Mouse (Mus musculus): ENCODE results near the gene Gm45062. TPM values are rescaled to one million over a fixed set of nuclear protein-coding genes. Genes with fewer than 3 reads are reported as not detected.
"Not testable (repeated sequence)": the region's sequence is repeated elsewhere in the genome, so short reads cannot be mapped to it uniquely, and the experiment has no call there.

Gm45062 gene
- polyA plus RNA-seq, 1 experiment from 2014 or later: 10.9 TPM

GRCm38 (mm10) chr6:8509961-8510863 is 251.0 kb downstream of the Gm45062 start:
- peak; percentile 24; the same call in 1 of the 2 replicates for ATAC-seq (replicated peaks)
- 0% methylated on average over 60 of the region's 73 CpGs for WGBS
- H3K27ac ChIP-seq: peak overlapping the region; percentile 99
- peaks cover 31% of the 10 kb centered on the region for H3K4me1 ChIP-seq
- no peaks in the 10 kb centered on the region for H3K9me3 ChIP-seq
- no peaks in the 10 kb centered on the region for H3K27me3 ChIP-seq (replicated peaks)
- peak overlapping the region; percentile 91 for H3K4me3 ChIP-seq
- no peaks in the 10 kb centered on the region for H3K36me3 ChIP-seq (replicated peaks)
- peak overlapping the region; percentile 80 for H3K4me2 ChIP-seq
- H3K9ac ChIP-seq: peak overlapping the region; percentile 92

GRCm38 (mm10) chr6:8510864-8511428 is 251.7 kb downstream of the Gm45062 start:
- ATAC-seq (replicated peaks): no peak
- WGBS: 2% methylated on average over 7 of the region's 7 CpGs

GRCm38 (mm10) chr6:8511447-8511846 is 252.2 kb downstream of the Gm45062 start:
- peaks cover 31% of the 10 kb centered on the region for H3K4me1 ChIP-seq
- no peaks in the 10 kb centered on the region for H3K36me3 ChIP-seq (replicated peaks)
- H3K4me2 ChIP-seq: peak overlapping the region; percentile 80
- H3K9me3 ChIP-seq: no peaks in the 10 kb centered on the region
- H3K4me3 ChIP-seq: peak overlapping the region; percentile 91
- ATAC-seq (replicated peaks): no peak
- peak overlapping the region; percentile 99 for H3K27ac ChIP-seq
- 8% methylated on average over 3 of the region's 3 CpGs for WGBS
- peak overlapping the region; percentile 92 for H3K9ac ChIP-seq
- H3K27me3 ChIP-seq (replicated peaks): no peaks in the 10 kb centered on the region

More at GRCm38 (mm10) chr6:8510864-8511428, 251.7 kb downstream of the Gm45062 start:
- Histone ChIP-seq H3K27me3 (replicated peaks) (no peaks in the 10 kb centered on the region), H3K9me3 (no peaks in the 10 kb centered on the region), H3K36me3 (replicated peaks) (no peaks in the 10 kb centered on the region), H3K4me1 (peaks cover 31% of the 10 kb centered on the region), H3K4me3 (peak overlapping the region; percentile 91), H3K4me2 (peak overlapping the region; percentile 80), H3K27ac (peak overlapping the region; percentile 99), H3K9ac (peak overlapping the region; percentile 92)

GRCm38 (mm10) chr6:8512416-8512815 is 253.2 kb downstream of the Gm45062 start:
- Histone ChIP-seq H3K4me2 (peak overlapping the region; percentile 80), H3K9me3 (no peaks in the 10 kb centered on the region), H3K4me1 (peaks cover 31% of the 10 kb centered on the region), H3K36me3 (replicated peaks) (no peaks in the 10 kb centered on the region), H3K27me3 (replicated peaks) (no peaks in the 10 kb centered on the region), H3K9ac (peak overlapping the region; percentile 92), H3K4me3 (peak overlapping the region; percentile 91), H3K27ac (peak overlapping the region; percentile 51)
- WGBS: 5% methylated on average over 8 of the region's 8 CpGs
- ATAC-seq (replicated peaks): no peak

- no peaks in the 10 kb centered on the region for H3K27me3 ChIP-seq (replicated peaks)
- H3K4me3 ChIP-seq: no peak overlapping the region
- WGBS: 76% methylated on average over 3 of the region's 3 CpGs
- H3K4me2 ChIP-seq: no peak overlapping the region
- H3K36me3 ChIP-seq (replicated peaks): no peaks in the 10 kb centered on the region
- no peaks in the 10 kb centered on the region for H3K9me3 ChIP-seq
- no peak for ATAC-seq (replicated peaks)
- H3K27ac ChIP-seq: no peak overlapping the region
- H3K9ac ChIP-seq: no peak overlapping the region
- H3K4me1 ChIP-seq: no peaks in the 10 kb centered on the region
Observed at GRCm38 (mm10) chr6:8519687-8520086, 260.4 kb downstream of the Gm45062 start.

- no peaks in the 10 kb centered on the region for H3K9me3 ChIP-seq
- no peak overlapping the region for H3K9ac ChIP-seq
- H3K27ac ChIP-seq: no peak overlapping the region
- no peak overlapping the region for H3K4me3 ChIP-seq
- H3K4me2 ChIP-seq: no peak overlapping the region
- no peaks in the 10 kb centered on the region for H3K4me1 ChIP-seq
- no peaks in the 10 kb centered on the region for H3K36me3 ChIP-seq (replicated peaks)
- H3K27me3 ChIP-seq (replicated peaks): no peaks in the 10 kb centered on the region
- ATAC-seq (replicated peaks): no peak
- 95% methylated on average over 4 of the region's 4 CpGs for WGBS
Observed at GRCm38 (mm10) chr6:8521231-8521630, 262.0 kb downstream of the Gm45062 start.

- H3K4me2 ChIP-seq: no peak overlapping the region
- ATAC-seq (replicated peaks): no peak
- no peak overlapping the region for H3K9ac ChIP-seq
- H3K4me1 ChIP-seq: no peaks in the 10 kb centered on the region
- no peak overlapping the region for H3K4me3 ChIP-seq
- no peaks in the 10 kb centered on the region for H3K9me3 ChIP-seq
- no peak overlapping the region for H3K27ac ChIP-seq
- no peaks in the 10 kb centered on the region for H3K27me3 ChIP-seq (replicated peaks)
- no peaks in the 10 kb centered on the region for H3K36me3 ChIP-seq (replicated peaks)
- 94% methylated on average over 5 of the region's 5 CpGs for WGBS
Observed at GRCm38 (mm10) chr6:8524717-8525116, 265.5 kb downstream of the Gm45062 start.

- Histone ChIP-seq H3K9ac (no peak overlapping the region), H3K27me3 (replicated peaks) (no peaks in the 10 kb centered on the region), H3K27ac (no peak overlapping the region), H3K9me3 (no peaks in the 10 kb centered on the region), H3K36me3 (replicated peaks) (no peaks in the 10 kb centered on the region), H3K4me3 (no peak overlapping the region), H3K4me2 (no peak overlapping the region), H3K4me1 (no peaks in the 10 kb centered on the region)
- 90% methylated on average over 4 of the region's 4 CpGs for WGBS
- no peak for ATAC-seq (replicated peaks)
Observed at GRCm38 (mm10) chr6:8531104-8531894, 272.0 kb downstream of the Gm45062 start.

GRCm38 (mm10) chr6:8536944-8537343 is 277.7 kb downstream of the Gm45062 start:
- no peak for ATAC-seq (replicated peaks)
- H3K36me3 ChIP-seq (replicated peaks): no peaks in the 10 kb centered on the region
- WGBS: 72% methylated on average over 2 of the region's 2 CpGs
- no peak overlapping the region for H3K4me2 ChIP-seq
- no peak overlapping the region for H3K4me3 ChIP-seq
- no peaks in the 10 kb centered on the region for H3K4me1 ChIP-seq
- H3K9me3 ChIP-seq: no peaks in the 10 kb centered on the region
- no peak overlapping the region for H3K27ac ChIP-seq
- H3K9ac ChIP-seq: no peak overlapping the region
- H3K27me3 ChIP-seq (replicated peaks): no peaks in the 10 kb centered on the region

- H3K4me2 ChIP-seq; H3K9ac ChIP-seq; H3K27ac ChIP-seq; H3K9me3 ChIP-seq; H3K4me1 ChIP-seq; H3K36me3 ChIP-seq (replicated peaks); H3K4me3 ChIP-seq; ATAC-seq (replicated peaks); H3K27me3 ChIP-seq (replicated peaks): not testable (repeated sequence)
- 89% methylated on average over 4 of the region's 4 CpGs for WGBS
Observed at GRCm38 (mm10) chr6:8541531-8541930, 282.3 kb downstream of the Gm45062 start.

GRCm38 (mm10) chr6:8544822-8545221 is 285.6 kb downstream of the Gm45062 start:
- peaks cover 3% of the 10 kb centered on the region; the same call in 1 of the 2 replicates for H3K36me3 ChIP-seq (replicated peaks)
- WGBS: 95% methylated on average over 5 of the region's 5 CpGs
- H3K27me3 ChIP-seq (replicated peaks): no peaks in the 10 kb centered on the region
- no peaks in the 10 kb centered on the region for H3K9me3 ChIP-seq
- no peak overlapping the region for H3K9ac ChIP-seq
- ATAC-seq (replicated peaks): no peak
- H3K4me1 ChIP-seq: no peaks in the 10 kb centered on the region
- no peak overlapping the region for H3K4me3 ChIP-seq
- no peak overlapping the region for H3K27ac ChIP-seq
- no peak overlapping the region for H3K4me2 ChIP-seq

- no peak overlapping the region for H3K27ac ChIP-seq
- peaks cover 3% of the 10 kb centered on the region; the same call in 1 of the 2 replicates for H3K36me3 ChIP-seq (replicated peaks)
- no peak overlapping the region for H3K9ac ChIP-seq
- ATAC-seq (replicated peaks): no peak
- no peaks in the 10 kb centered on the region for H3K9me3 ChIP-seq
- no peaks in the 10 kb centered on the region for H3K27me3 ChIP-seq (replicated peaks)
- WGBS: 96% methylated on average over 7 of the region's 7 CpGs
- no peaks in the 10 kb centered on the region for H3K4me1 ChIP-seq
- H3K4me2 ChIP-seq: no peak overlapping the region
- H3K4me3 ChIP-seq: no peak overlapping the region
Observed at GRCm38 (mm10) chr6:8545780-8546179, 286.5 kb downstream of the Gm45062 start.

Measured in midbrain, embryonic 15.5 days (tissue).